Mouse (Mus musculus): ENCODE results near the gene Ahnak.

DNA sequence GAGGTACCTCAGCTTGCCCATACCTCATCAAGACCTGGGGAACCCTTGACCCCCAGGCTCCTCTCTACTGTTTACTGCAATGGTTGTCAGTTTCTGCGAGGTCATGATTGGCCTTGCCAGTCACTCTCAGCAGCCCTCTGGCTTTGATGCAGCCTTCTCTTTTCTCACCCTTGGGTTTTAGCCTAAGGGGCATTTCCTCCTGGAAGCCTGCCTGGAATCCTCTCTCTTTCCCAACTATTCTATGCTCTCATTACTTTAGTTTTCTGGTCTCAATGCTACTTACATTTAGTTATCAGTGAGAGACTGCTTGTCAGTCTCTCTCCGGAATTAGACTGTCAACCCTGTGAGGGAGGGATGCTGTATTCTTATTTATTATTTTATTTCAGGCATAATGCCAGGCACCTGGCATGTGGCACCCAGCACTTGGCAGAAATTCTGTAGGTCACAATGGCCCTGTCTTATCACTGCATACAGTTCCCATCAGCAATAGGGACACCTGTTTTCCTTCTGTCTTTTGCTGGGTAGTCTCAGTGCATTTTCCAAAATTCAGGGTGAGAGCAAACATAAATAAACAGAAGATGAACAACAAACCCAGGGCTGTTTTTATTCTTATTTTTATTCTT lies 40.7 kb downstream of the Ahnak start:
- TF ChIP-seq CTCF (IDR thresholded peaks at IDR 0.05) (no peak), POLR2A (IDR thresholded peaks at IDR 0.05; ENCODE audit: insufficient read depth, low read depth, low read length) (no peak)

All from heart, adult 2 months (tissue).